Mouse (Mus musculus) thymus, adult 18-20 months (tissue): Measurements from ENCODE around the gene Otp.

Source experiments
- DNase-seq, 2 experiments: peaks; one replicate each; pipeline ENCODE4 v3.0.0; 2022; ENCODE audit warnings: mixed read lengths in 2 of 2

Otp gene

DNA sequence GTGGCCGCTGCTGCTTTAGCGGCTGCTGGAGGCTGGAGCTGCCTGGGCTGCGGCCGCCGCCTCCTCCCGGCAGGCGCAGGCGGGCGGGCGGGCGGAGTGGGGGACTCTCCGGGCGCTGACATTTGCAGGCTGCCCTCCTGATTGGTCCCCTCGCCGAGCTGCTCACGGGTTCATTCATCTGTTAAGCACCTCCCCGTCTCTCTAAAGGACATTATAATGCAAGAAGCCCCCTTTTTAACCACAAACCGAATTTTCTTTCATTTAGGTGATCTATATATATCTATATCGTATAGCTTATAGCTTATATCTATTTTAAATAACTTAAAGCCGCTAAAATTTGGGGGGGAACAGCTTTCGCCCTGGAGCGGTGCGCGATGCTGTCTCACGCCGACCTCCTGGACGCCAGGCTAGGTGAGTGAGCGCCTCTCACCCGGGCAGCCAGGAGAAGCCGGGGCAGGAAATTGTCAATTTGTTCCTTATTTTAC is at the start of gene Otp:
Gene Otp (plus strand): TSS at position 207 of the 485 bp plus-strand sequence.
- DNase-seq: no peak

DNA sequence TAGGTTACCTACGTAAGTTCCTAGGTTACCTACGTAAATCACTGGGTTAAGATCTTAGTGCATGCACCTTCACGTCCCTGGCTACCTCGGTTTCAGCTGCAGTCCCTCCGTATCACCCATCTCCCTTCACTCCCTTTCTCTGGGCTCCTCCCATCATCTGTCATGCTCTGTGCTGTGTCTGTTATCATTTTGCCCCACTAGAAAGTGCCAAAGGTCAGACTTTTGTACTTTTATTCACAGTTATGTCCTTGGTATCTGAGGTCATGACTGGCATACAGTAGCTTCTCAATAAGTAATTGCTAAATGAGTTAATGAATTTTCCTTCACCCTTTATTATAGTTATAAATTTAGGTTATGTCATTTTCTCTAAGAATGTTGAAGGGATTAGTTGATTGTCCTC is 49.0 kb upstream of the Otp start:
- no peak for DNase-seq

DNA sequence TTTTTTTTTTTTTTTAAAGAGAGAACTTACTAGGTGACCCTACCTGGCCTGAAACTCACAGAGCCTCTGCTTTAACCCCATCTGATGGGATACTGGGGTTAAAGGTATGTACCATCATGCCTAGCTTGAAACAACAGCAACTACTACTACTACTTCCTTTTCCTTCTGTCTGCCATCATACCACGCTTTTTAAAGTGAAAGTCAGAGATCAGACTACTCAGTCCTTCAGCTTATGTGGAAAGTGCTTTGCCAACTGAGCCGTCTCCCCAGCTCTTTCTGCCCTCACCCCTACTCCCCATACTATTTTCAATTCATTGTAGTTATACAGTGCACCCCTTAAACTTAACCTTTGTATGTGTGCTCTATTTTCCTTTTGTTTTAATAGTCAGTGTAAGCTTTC is 48.4 kb upstream of the Otp start:
- no peak for DNase-seq

DNA sequence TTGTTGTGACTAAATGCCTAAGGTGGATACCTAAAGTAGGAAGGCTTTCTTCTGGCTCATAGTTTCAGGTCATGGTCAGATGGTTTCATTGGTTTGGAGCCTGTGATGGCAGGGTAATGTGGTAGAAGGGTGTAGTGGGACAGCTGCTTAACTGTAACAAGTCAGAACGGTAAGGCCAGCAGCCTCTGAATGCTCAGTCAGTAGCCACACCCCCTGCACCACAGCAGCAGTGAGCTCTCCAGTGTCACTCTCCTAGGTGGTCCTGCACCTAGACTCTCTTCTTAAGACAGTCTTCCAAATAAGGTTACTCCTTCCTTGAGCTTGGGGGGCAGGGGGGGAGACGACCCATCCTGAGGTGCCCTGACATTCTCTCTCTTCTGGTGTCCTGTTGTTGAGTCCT is 47.6 kb upstream of the Otp start:
- DNase-seq: no peak

DNA sequence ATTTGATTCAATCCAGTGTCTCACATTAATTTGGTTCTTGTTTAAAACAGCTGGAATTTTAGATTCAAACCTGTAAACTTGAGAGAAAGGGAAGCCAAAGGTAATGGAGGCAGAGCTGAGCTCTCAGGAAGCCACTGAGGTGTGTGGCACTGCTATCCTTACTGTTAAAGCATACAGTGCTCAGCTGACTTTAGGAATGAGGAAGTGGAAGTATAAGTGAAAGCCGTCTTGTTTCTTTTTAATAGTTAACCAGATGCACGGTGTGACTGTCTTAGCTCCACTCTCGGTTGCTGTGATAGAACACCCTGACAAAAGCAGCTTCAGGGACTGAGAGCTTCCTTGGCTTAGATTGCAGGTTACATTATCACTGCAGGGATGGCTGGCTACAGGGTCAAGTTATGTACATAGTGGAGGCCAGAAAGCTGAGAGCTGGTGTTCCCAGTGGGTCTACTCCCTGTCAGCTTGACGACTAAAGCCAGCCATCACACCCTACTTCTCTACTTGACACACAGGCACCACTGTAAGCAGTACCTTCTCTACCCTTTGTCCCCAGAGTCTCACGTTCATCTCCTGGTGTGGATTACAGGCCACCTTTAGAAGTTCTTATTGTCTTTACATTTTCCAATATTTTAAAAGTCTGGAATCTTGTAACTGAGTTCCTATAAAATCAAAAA is 37.2 kb upstream of the Otp start:
- DNase-seq: no peak

DNA sequence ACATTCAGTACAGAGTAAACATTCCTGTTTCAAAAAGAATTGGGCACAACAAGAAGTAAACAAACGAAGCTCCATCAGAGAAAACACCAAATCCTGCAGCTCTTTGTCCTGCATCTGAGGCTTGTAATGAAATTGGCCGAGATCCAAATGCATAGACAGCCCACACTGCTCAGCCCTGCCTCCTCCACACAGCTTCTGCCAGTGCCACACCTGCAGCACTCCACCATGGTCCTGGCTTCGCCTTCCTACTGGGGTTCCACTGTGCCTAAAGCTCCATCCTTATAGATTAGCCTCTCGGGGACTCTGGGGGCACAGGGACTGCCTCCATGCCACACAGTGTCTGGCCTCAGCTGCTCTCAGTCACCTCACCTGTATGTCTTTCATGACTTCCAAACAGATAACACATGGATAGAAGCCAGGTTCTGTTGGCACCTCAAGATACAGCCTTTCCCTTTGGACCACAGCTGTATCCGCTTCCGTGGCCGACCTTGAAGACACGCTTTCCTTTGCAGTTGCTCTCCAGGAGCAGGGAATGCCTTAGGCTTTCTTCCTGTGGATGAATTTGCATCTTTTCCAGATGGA is 36.6 kb upstream of the Otp start:
- no peak for DNase-seq

DNA sequence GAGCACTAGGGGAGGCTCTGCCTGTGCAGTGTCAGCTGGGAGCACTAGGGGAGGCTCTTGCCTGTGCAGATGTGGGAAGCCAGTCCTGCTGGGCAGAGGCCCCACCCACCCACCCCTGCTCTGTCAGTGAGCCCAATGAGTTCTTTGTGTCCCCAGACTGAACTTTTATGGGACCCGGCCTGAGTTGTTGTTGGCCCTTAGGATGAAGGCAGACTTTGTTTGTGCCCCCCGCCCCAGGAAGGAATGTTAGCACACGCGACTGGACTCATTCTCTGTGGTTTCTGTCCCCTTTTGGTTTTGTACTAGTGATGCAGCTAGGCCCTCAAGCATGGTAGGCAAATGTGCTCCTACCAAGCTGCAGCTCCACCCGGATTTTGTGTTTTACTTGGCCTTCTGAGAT is 32.2 kb upstream of the Otp start:
- no peak for DNase-seq

DNA sequence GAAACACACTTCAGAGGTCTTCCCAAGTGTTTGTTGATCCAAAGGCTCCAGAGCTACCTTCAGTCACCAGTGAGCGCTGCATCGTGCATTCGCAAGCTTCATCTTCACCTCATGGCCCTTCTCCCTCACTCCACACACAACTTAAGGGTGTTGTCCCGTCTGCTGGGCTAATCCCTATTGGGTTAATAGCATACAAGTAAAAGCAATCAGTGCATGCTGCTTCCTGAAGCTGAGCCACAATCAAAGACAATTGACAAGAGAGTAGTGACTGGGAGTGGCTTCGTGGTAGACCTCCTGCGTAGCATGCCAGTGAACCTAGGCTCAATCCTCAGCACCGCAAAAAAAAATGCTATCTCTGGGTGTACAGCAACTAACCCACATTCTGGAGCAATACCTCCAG is 27.5 kb upstream of the Otp start:
- no peak for DNase-seq

DNA sequence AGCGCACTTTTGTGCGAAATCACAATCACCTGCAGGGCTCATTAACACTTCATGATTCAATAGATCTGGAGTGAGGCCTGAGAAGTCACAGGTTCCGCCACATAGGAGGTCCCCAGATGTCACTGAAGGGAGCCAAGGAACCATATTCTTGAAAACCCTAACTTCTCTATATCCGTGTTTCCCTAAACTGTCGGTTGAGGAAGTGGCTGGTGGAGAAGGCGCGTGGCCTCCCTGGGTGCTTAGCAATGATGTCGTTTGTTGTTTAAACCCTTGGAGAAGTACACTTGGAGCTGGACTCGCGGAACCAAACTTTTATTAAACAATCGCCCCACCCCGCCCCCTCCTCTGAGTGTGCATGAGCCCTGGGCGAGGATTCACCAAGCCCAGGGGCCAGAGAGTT is 26.1 kb upstream of the Otp start:
- no peak for DNase-seq

DNA sequence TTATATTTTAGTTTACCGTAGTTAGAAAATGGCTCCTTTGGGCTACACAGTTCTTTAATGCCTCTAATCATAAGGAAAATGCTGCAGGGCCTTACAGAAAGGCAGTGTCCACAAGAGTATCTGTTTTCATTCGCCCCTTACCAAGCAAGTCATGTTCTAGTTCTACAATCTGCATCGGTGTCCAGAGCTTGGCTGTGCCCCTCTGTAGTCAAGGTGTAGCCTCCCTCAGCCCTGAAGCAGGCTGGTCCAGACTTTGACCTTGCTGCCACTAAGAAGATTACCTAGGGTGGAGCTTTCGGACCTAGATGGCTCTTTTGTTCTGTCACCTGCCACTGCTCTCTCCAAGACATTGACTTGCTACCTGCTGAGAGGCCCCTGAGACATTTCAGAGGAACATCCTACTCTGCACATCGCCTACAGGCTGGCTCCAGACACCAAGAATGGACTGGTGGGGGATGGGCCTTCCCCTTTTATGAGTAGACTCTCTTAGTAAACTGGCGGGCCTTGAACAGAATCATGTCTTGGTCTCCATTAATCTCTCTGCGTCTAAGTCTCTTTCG is 17.3 kb upstream of the Otp start:
- no peak for DNase-seq

DNA sequence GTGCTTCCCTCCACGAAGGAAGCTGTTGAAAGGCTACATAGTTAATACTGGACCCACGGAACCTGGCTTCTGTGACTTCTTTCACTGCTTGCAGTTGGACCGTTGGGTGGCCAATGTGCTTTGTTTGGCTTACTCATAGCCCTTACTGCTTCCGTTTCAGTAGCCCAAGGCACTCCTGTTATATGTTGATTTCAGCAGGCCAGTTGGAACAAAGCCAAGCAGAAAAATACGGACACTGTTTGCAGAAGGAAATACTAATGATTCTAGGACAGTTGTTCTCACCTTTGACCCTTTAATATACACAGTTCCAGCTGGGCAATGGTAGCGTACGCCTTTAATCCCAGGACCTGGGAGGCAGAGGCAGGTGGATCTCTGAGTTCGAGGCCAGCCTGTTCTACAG is 16.1 kb upstream of the Otp start:
- no peak for DNase-seq

DNA sequence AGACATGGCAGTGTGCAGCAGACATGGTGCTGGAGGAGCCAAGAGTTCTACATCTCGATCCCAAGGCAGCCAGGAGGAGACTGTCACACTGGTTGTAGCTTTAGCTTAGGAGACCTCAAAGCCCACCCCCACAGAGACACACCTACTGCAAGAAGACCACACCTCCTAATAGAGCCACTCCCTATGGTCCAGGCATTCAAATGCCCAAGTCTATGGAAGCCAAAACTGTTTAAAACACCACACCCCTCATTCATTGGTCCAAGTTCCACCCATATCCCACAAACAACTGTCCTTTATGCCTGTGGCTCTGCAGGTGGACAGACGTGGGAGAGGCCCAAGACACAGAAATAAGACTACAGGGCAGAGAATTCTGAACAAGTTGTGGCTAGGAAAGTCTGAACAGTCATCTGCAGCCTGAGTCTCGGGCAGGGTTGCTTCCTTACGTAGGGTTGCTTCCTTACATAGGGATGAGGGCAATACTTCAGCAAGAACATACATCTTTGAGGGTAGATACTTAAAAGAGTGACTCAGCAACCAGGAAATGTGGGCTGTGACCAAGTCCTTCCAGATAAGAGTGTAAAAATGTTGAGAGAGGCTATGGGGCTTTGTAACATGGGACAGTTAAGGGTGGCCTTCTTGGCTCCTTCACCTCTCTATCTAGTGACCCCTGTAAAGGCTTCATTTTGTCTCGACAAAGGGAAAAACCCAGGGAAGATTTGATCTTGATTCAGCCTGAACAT is 12.7 kb upstream of the Otp start:
- DNase-seq: no peak

DNA sequence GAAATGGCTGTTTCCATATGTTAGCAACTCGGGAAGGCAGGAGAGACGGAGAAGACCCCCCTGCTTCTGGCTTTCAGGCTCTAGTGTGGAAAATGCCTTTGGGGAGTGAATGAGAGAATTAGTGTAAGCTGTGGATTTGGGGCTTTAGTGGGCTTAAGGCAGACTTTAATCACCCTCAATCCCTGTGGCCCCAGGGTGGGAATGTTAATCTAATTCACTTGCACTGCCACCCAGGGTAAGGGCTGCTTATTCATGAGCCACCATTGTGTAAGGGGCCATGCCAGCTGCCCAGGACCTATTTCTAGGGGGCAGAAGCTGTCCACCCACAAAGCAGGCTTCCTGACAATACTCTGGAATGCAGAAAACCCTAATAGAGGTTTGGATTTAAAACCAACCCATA is 8.5 kb upstream of the Otp start:
- no peak for DNase-seq

DNA sequence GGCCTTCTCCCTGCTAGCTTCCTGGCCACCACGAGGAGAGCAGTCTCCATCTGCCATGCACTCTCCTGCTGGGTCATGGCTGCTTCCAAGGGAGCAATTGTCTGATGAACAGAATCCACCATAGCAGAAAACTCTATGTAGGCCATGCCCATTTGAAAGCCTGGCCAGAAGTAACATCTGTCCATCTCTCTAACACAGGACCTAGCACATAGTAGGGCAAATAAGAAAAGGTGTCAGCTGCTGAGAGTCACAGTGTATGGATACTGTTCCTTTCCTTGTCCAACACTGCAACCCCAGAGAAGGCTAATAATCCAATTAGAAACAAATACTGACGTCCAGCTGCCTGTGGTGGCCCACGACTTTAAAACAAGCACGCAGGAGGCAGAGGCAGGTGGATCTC is 7.6 kb upstream of the Otp start:
- DNase-seq: no peak

DNA sequence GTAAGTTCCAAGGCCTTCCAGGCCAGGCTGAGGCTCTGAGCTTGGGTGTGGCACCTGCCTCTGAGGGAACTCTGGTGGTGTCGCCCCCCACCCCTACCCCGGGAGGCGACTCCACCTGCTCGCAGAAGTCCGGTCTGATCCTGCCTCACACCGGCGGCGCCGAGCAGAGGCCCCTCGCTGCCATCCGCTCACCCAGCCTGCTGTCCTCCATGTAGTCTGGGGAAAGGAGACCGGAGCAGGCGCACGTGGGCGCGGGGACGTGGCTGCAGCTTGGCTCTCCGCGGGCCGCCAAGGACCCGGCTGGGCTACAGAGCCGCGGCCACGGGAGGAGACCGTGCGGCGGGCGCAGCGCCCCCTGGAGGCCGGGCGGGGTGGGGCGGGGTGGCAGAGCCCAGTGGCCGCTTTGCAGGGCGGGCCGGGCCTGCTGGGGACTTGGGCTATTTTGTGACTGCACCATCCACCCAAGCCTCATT is 6.9 kb upstream of the Otp start:
- DNase-seq: no peak

DNA sequence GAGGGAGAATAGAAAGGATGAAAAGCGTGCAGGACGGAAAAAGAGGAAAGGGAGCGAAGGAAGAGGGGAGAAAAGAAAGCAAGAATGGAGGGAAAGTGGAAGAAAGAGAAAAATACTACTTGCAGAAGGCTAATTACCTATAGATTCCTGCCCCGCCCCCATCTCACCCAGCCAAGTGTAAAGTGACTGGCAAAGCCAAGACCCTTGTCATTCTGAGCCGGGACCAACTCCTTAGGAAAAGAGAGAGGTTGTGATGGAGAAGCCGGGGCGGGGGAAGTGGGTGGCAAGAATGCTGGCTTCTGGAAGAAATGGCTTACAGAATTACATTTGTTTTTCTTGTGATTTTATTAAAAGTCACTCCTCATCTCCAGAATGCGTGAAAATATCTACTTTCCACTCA is 5.9 kb upstream of the Otp start:
- no peak for DNase-seq

DNA sequence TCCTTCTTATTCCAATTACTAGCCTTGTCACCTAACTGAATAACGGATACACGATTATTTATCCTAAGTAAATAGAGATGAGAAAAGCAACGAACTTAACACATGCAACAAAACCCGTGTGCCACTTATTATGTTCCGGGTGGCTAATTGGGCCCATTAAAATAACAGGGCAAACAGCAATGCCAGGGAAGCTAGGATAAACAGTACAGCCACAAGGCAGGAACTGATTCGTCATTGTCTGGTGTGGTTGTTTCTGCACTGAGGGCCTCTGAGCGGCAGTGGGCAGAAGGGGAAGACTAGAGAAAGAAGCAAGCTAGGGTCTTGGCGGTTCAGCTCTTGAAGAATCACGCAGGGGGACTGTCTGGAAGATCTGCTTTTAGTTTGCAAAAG is 5.3 kb upstream of the Otp start:
- DNase-seq: no peak

DNA sequence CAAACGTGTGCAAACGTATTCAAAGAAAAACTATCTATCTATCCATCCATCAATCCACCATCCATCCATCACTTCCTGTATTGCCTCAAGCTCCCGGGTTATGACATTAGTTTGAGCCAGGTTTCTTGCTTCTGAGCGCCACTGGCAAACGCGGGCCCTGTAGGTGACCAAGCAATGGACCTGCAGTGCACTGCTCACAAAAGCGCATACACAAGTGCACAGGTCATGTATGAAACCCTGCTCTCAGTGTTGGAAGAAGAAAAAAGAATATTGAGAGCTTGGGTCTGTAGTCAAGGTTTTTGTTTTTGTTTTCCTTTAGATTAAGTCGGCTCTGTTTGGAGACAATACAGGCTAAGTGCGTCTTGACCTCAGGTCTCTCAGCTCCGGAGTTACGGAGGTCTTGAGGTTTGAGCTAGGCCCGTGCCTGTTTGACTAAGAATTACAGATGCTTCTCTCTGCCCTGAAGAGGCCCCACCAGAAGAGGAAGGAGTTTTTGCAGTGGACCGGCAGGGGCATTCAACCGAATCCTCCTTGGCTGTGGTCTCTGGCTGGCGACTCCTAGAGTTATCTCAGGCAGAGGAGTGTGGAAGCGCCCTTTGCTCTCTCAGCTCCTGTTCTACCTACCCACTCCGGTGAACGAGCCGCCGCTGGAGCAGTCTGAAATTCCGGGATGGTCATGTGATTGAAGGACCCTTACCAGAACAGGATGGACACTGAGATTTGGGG is 4.8 kb upstream of the Otp start:
- DNase-seq: no peak

DNA sequence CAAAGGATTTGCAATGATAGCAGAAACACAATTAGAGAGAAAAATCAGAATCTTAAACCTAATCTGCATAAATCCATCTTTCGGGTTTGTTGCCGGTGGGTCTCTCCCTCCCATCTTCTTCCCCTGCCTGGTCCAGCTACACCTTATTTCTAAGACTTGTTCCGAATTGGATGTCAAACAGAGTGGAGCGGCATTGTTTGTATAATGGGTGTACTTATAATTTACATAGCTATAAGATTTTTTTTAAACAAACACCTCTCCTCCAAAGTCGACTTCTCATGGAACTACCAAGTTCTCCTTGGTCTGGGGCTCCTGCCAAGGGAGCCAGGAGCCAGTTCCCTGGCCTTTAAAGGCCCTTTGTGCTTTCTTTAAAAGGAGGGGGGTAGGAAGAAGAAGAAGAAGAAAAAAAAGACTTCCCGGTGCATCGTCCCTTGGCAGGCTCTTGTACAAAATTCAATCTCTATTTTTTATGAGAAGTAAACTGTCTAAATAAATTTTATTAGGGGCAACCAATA is 3.5 kb upstream of the Otp start:
- DNase-seq: no peak

DNA sequence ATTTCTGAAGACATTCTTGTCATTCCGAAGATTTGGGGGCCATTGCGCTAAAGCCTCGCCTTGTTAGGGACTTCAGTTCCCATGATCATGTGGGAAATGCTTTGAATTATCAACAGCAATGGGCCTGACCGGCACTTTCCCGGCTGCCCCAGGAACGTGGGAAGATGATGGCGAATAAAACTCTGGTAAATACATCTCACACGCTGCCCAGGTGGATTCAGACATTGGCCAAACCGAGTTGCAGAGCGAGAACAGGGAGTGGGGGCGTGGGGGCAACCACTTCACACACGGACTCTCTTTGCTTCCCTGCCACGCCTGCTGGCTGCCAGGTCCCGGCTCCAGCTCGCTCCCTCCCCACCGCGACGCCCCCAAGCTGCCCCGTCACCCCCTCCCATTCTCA is 3.0 kb upstream of the Otp start:
- no peak for DNase-seq

DNA sequence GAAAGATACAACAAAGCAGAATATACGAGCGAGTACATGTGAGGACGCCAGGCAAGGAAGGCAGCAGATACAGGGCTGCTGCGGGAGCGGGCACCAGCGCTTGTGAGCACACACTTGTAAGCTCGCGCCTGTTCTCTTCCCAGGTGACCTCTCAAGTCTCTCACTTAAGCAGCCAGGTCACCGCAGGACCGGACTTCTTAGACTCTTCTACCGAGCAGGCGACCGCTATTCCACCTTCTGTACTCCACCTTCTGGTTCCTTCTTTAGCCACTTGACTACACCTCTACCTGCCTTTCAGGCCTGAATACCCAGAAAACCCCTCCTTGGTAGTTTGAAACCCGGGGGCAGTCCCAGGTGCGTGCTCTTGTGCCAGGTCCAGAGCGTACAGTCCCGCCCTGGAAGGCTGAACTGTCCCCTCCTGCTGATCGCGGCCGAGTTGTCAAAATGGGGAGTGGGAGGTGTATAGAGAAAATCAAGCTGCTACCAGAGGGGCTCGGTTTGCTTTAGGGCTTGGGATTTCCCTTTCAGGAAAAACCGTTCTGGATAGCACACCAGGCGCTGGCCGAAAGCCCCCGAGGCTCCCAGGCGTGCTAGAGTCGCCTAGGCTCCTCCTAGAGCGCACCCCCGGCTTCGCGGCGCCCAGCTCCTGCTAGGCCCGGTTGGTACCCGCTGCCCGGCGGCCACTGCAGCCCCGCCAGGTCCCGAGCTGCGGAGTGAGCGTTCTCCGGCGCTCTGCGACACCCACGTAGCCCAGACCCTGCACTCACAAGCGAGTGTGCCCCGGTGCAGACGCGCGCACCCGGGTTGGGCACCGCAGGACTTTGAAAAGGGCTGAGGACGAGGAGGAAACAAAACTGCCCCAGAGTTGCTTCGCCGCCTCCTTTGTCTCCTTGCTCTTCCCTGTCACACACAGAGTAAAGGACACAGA is 2.0 kb upstream of the Otp start:
- no peak for DNase-seq

DNA sequence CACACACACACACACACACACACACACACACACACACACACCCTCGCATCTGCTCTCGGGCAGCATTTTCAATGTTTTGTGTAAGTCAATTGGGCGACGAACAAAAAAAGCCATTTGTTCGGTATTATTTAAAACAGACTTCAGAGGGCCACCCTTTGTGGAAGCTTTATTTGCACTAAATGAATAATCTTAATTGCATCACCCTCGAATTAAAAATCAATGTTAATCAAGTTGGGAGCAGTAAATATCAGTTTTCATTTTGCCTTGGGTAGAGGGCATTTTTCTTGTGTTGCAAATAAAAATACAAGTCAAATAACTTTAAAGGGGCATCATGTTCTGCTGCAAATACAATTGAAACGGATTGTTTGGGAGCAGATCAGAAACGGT is 1.4 kb upstream of the Otp start:
- no peak for DNase-seq
